Mouse (Mus musculus) forebrain, embryonic 16.5 days (tissue): ENCODE results near the gene Wdcp. TPM values are rescaled to one million over a fixed set of nuclear protein-coding genes. Genes with fewer than 3 reads are reported as not detected.
"Not testable (repeated sequence)": the region's sequence is repeated elsewhere in the genome, so short reads cannot be mapped to it uniquely, and the experiment has no call there.

Experiments used
- ATAC-seq: fragments of 200-750 bp; cut with Nextera tagmentation; 2 replicates; pipeline ENCODE4 v1.8.0; 2017; ENCODE audit warnings: mild to moderate bottlenecking, moderate library complexity
- H3K27ac ChIP-seq: fragments of 300-500 bp; sonication (generic); 2 replicates; pipeline ENCODE4 v1.5.1; 2014; ENCODE audit warnings: low read length, control low read depth
- H3K27me3 ChIP-seq: fragments of 300-500 bp; sonication (generic); replicated peaks from 2 replicates; pipeline ENCODE4 v1.6.1; 2014; ENCODE audit warnings: low read length; ENCODE audit not compliant: control insufficient read depth, insufficient read depth
- H3K36me3 ChIP-seq: fragments of 300-500 bp; sonication (generic); 2 replicates; pipeline ENCODE4 v1.6.1; 2014; ENCODE audit not compliant: control insufficient read depth, insufficient read depth
- H3K4me1 ChIP-seq: fragments of 300-500 bp; sonication (generic); replicated peaks from 2 replicates; pipeline ENCODE4 v1.6.1; 2014; ENCODE audit warnings: low read length; ENCODE audit not compliant: control insufficient read depth, insufficient read depth
- H3K4me2 ChIP-seq: fragments of 300-500 bp; sonication (generic); 2 replicates; pipeline ENCODE4 v1.6.1; 2014; ENCODE audit warnings: mild to moderate bottlenecking, low read length, control low read depth
- H3K4me3 ChIP-seq: fragments of 300-500 bp; sonication (generic); replicated peaks from 2 replicates; pipeline ENCODE4 v1.5.1; 2014; ENCODE audit warnings: mild to moderate bottlenecking, low read length, control low read depth
- H3K9ac ChIP-seq: fragments of 300-500 bp; sonication (generic); replicated peaks from 2 replicates; pipeline ENCODE4 v1.6.1; 2014; ENCODE audit warnings: low read depth, low read length, control low read depth
- H3K9me3 ChIP-seq: fragments of 300-500 bp; sonication (generic); 2 replicates; pipeline ENCODE4 v1.6.1; 2016; ENCODE audit warnings: low read length; ENCODE audit not compliant: control insufficient read depth
- WGBS: fragments of 180-500 bp; shearing (Covaris S2); extraction: QIAGEN DNeasy Blood & Tissue Kit; methylation state at CpG from one replicate; pipeline ENCODE4 v1.1.7; 2014; 5-methylcytosine and 5-hydroxymethylcytosine counted together
- polyA plus RNA-seq: library from polyadenylated mRNA; unstranded; fragments of >200 nt; fragmentation: Nextera tagmentation; extraction: Ambion mirVana; gene quantifications from 2 replicates; pipeline ENCODE4 v1.2.1, GENCODE M21; 2015

Wdcp gene
- polyA plus RNA-seq, 1 experiment from 2014 or later: 13.3 TPM

- Histone ChIP-seq H3K9ac (no peak overlapping the region), H3K36me3 (0 out of 2 replicates have a peak, but pooled peaks cover 4% of the 10 kb centered on the region), H3K4me1 (peaks cover 10% of the 10 kb centered on the region), H3K27ac (no peak overlapping the region), H3K4me3 (no peak overlapping the region), H3K27me3 (no peaks in the 10 kb centered on the region), H3K9me3 (no peaks in the 10 kb centered on the region), H3K4me2 (no peak overlapping the region)
- no peak for ATAC-seq
- 79% methylated on average over 8 of the region's 8 CpGs for WGBS
These were observed 32.5 kb downstream of the Wdcp start for GRCm38 (mm10) chr12:4875623-4876022.

- no peak overlapping the region for H3K9ac ChIP-seq
- no peak overlapping the region for H3K4me2 ChIP-seq
- H3K4me1 ChIP-seq: peaks cover 10% of the 10 kb centered on the region
- 86% methylated on average over 9 of the region's 9 CpGs for WGBS
- H3K27ac ChIP-seq: no peak overlapping the region
- H3K36me3 ChIP-seq: peaks cover 11% of the 10 kb centered on the region; the same call in 1 of the 2 replicates
- H3K27me3 ChIP-seq: no peaks in the 10 kb centered on the region
- ATAC-seq: no peak
- H3K4me3 ChIP-seq: no peak overlapping the region
- no peaks in the 10 kb centered on the region for H3K9me3 ChIP-seq
These were observed 35.2 kb downstream of the Wdcp start for GRCm38 (mm10) chr12:4878296-4878783.

- no peaks in the 10 kb centered on the region for H3K9me3 ChIP-seq
- peaks cover 11% of the 10 kb centered on the region; the same call in 1 of the 2 replicates for H3K36me3 ChIP-seq
- H3K4me2 ChIP-seq: no peak overlapping the region
- 94% methylated on average over 5 of the region's 5 CpGs for WGBS
- no peaks in the 10 kb centered on the region for H3K27me3 ChIP-seq
- no peak overlapping the region for H3K9ac ChIP-seq
- H3K27ac ChIP-seq: no peak overlapping the region
- no peak for ATAC-seq
- H3K4me3 ChIP-seq: no peak overlapping the region
- peaks cover 6% of the 10 kb centered on the region for H3K4me1 ChIP-seq
These were observed 35.9 kb downstream of the Wdcp start for GRCm38 (mm10) chr12:4879048-4879447.

GRCm38 (mm10) chr12:4882086-4882485, 39.0 kb downstream of the Wdcp start:
- Histone ChIP-seq H3K9me3 (no peaks in the 10 kb centered on the region), H3K4me1 (no peaks in the 10 kb centered on the region), H3K36me3 (peaks cover 11% of the 10 kb centered on the region; the same call in 1 of the 2 replicates), H3K4me2 (no peak overlapping the region), H3K4me3 (no peak overlapping the region), H3K9ac (no peak overlapping the region), H3K27ac (no peak overlapping the region), H3K27me3 (no peaks in the 10 kb centered on the region)
- ATAC-seq: no peak
- 95% methylated on average over 2 of the region's 2 CpGs for WGBS

GRCm38 (mm10) chr12:4885062-4885461, 42.0 kb downstream of the Wdcp start:
- WGBS: 70% methylated on average over 1 of the region's 1 CpGs
- H3K27me3 ChIP-seq: no peaks in the 10 kb centered on the region
- H3K27ac ChIP-seq: no peak overlapping the region
- no peaks in the 10 kb centered on the region for H3K4me1 ChIP-seq
- H3K4me3 ChIP-seq: no peak overlapping the region
- H3K4me2 ChIP-seq: no peak overlapping the region
- peaks cover 7% of the 10 kb centered on the region; the same call in 1 of the 2 replicates for H3K36me3 ChIP-seq
- ATAC-seq: no peak
- no peaks in the 10 kb centered on the region for H3K9me3 ChIP-seq
- H3K9ac ChIP-seq: no peak overlapping the region

- not testable (repeated sequence) for H3K4me1 ChIP-seq, H3K27ac ChIP-seq, H3K9me3 ChIP-seq, H3K27me3 ChIP-seq, H3K4me3 ChIP-seq, H3K36me3 ChIP-seq, ATAC-seq, H3K4me2 ChIP-seq, H3K9ac ChIP-seq
- WGBS: 94% methylated on average over 4 of the region's 4 CpGs
These were observed 43.5 kb downstream of the Wdcp start for GRCm38 (mm10) chr12:4886581-4886980.

GRCm38 (mm10) chr12:4888739-4889138, 45.6 kb downstream of the Wdcp start:
- Histone ChIP-seq H3K9me3 (no peaks in the 10 kb centered on the region), H3K4me2 (no peak overlapping the region), H3K9ac (no peak overlapping the region), H3K4me3 (no peak overlapping the region), H3K27me3 (no peaks in the 10 kb centered on the region), H3K27ac (no peak overlapping the region), H3K36me3 (no peaks in the 10 kb centered on the region), H3K4me1 (no peaks in the 10 kb centered on the region)
- ATAC-seq: no peak

GRCm38 (mm10) chr12:4889251-4889650, 46.1 kb downstream of the Wdcp start:
- no peak overlapping the region for H3K4me2 ChIP-seq
- no peak overlapping the region for H3K4me3 ChIP-seq
- H3K4me1 ChIP-seq: no peaks in the 10 kb centered on the region
- no peak for ATAC-seq
- H3K9ac ChIP-seq: no peak overlapping the region
- H3K36me3 ChIP-seq: no peaks in the 10 kb centered on the region; the same call in 1 of the 2 replicates
- H3K27me3 ChIP-seq: no peaks in the 10 kb centered on the region
- no peaks in the 10 kb centered on the region for H3K9me3 ChIP-seq
- H3K27ac ChIP-seq: no peak overlapping the region
- WGBS: 100% methylated on average over 2 of the region's 2 CpGs

GRCm38 (mm10) chr12:4889891-4890290, 46.8 kb downstream of the Wdcp start:
- Histone ChIP-seq H3K4me3 (no peak overlapping the region), H3K4me1 (no peaks in the 10 kb centered on the region), H3K27ac (no peak overlapping the region), H3K36me3 (no peaks in the 10 kb centered on the region; the same call in 1 of the 2 replicates), H3K9ac (no peak overlapping the region), H3K27me3 (no peaks in the 10 kb centered on the region), H3K4me2 (no peak overlapping the region), H3K9me3 (no peaks in the 10 kb centered on the region)
- ATAC-seq: no peak
- WGBS: 93% methylated on average over 1 of the region's 1 CpGs

GRCm38 (mm10) chr12:4898024-4898423, 54.9 kb downstream of the Wdcp start:
- no peak overlapping the region for H3K9ac ChIP-seq
- H3K27ac ChIP-seq: no peak overlapping the region
- H3K4me2 ChIP-seq: no peak overlapping the region
- H3K27me3 ChIP-seq: no peaks in the 10 kb centered on the region
- 87% methylated on average over 5 of the region's 5 CpGs for WGBS
- H3K4me3 ChIP-seq: no peak overlapping the region
- H3K4me1 ChIP-seq: no peaks in the 10 kb centered on the region
- no peaks in the 10 kb centered on the region for H3K9me3 ChIP-seq
- peaks cover 4% of the 10 kb centered on the region for H3K36me3 ChIP-seq
- ATAC-seq: no peak
